In genomic region chr8:125493254-125493815, GRCm38 (mm10) we compare ENCODE assay signal across 13 mouse cellular contexts.
"Had no signal": no experiment of that assay in that cellular context is flagged by ENCODE, and none has a peak within 500 bp of the region (broad histone marks: within the 10 kb centered on the region; RNA-seq: fewer than 3 reads in every experiment).

No protein-coding gene starts in this region.

- H3K9me3 ChIP-seq: limb, embryonic 15.5 days; midbrain, embryonic 12.5 days had no signal

- H3K27me3 ChIP-seq: limb, embryonic 15.5 days had no signal

- H3K4me3 ChIP-seq: limb, embryonic 15.5 days; midbrain, embryonic 12.5 days had no signal

- H3K4me2 ChIP-seq: limb, embryonic 15.5 days; midbrain, embryonic 12.5 days had no signal

- H3K27ac ChIP-seq: kidney, postnatal 0 days; limb, embryonic 15.5 days; liver, embryonic 14.5 days; midbrain, embryonic 12.5 days; stomach, postnatal 0 days had no signal

- H3K9ac ChIP-seq: limb, embryonic 15.5 days; liver, embryonic 14.5 days; midbrain, embryonic 12.5 days had no signal

- ATAC-seq: midbrain, embryonic 16.5 days had no signal

- DNase-seq: kidney, adult 11 months; kidney, adult 9 months; kidney, postnatal 36 days; lung, adult 18-20 months; lung, postnatal 10 days; thymus, adult 18-20 months; thymus, postnatal 14 days had no signal
